Mouse (Mus musculus) ovary, postnatal 36 days (tissue): ENCODE measurements around the gene Ms4a6b.
"Not testable (repeated sequence)": the region's sequence is repeated elsewhere in the genome, so short reads cannot be mapped to it uniquely, and the experiment has no call there.

Experiments used
- DNase-seq: peaks from one replicate; pipeline ENCODE4 v3.0.0; 2022; ENCODE audit warnings: low spot score, mixed read lengths

The Ms4a6b gene

DNA sequence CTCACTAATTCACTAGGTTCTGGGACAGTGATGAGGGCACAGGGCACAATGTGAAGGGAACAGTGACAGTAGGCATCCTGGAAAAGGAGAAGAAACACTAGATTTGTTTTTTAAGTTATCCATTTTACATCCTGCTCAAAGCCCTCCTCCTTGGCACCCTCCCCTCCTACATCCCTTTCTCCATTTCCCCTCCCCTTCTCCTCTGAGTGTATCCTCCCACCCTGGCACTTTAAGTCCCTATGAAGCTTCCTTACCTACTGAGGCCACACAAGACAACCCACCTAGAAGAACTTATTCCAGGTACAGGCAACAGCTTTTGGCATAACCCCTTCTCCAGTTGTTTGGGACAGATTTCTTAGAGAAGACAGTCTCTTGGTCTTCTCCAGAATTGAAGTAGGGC is at the start of gene Ms4a6b:
Gene Ms4a6b, plus strand, starts transcription at position 267 of the 400 bp plus-strand sequence.
- DNase-seq = no peak

DNA sequence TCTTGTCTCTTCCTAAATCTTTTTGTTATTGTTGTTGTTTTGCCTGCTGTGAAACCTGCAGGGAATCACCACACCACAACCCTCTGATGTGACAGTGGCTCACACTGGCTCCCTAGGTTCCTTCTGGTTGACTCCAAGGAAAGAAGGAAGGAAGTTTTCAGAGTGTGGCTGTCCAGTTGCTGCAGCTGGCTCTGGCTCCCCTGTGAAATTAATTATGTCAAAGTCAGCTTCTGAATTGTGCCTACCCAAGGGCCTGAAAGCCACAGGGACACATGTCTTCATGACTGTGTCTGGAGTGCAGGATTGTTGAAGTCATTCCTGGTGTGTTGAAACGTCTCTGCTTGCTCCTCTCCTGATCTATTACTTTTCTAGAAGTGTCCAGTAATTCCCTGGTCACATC is 48.0 kb upstream of the Ms4a6b start:
- DNase-seq = not testable (repeated sequence)

DNA sequence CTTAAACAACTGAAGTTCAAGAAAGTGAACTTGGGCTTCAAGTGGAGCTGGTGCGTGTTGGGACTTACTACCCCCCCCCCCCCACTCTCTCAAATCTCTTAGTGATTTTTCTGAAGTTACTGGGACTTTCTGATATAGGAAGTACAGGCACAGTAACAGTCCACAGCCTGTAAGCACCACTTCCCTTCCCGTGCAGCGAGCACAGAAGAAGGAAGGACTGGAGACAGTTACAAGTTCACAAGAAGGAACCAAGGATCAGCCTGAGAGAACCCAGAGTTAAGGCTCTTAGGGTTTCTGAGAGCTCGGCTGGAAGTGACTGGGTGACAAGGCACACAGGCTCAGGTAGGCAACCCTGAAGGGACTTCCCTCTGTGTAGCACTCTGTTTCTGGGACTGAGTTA is 47.1 kb upstream of the Ms4a6b start, which contains the start of gene Ms4a6c:
Gene Ms4a6c, plus strand, starts transcription at position 152 of the 400 bp plus-strand sequence.
- not testable (repeated sequence) for DNase-seq

DNA sequence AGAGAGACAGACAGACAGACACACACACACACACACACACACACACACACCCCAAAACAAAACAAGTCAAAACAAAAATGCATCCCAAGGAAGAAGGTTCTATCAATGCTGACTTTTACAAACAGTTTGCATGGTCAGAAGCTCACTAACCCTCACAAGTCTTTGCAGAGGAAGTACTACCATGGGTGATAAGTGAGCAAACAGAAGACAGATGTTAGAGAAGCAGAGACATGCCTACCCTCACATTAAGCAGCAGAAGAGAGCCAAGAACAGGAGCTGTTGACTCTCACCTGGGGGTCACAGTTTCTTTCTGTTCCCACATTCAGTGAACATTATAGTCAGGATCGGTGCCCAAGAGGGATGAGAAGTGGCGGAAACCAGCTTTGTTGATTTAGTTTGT is 36.6 kb upstream of the Ms4a6b start:
- no peak for DNase-seq

DNA sequence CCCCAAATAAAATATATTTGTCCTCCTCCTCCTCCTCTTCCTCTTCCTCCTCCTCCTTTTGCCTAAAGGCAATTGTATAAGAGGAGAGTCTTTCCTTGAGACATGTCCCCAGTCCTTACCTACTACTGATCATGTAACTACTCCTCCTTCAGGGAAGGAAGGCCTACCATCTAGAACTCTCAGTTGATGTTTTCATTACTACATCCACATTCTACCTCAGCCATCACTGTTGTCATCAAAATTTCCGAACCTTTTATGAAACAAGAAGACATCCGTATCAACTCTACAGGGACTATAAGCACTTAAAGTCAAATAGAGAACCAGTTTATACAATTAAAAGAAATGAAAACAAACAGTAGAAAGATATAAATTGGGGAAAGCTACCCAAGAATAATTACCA is 33.6 kb upstream of the Ms4a6b start:
- DNase-seq = no peak

DNA sequence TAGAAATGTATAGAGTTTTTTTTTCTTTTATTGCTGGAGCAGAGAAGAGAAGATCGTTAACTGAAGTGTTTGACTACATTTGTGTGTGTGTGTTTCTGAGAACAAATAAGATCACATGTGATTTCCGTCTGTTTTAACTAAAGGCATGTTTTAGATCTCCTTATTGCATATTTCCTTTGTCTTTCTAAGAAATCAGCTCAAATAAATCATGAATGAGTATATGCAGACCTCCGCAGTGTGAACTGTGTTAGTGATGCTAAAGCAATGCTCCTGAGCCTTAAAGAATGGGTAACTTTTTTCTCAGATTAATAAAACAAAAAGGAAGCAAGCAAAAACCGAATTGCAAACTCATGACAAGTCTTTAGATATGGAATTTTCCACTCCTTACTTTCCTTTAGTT is 32.4 kb upstream of the Ms4a6b start:
- DNase-seq = no peak

DNA sequence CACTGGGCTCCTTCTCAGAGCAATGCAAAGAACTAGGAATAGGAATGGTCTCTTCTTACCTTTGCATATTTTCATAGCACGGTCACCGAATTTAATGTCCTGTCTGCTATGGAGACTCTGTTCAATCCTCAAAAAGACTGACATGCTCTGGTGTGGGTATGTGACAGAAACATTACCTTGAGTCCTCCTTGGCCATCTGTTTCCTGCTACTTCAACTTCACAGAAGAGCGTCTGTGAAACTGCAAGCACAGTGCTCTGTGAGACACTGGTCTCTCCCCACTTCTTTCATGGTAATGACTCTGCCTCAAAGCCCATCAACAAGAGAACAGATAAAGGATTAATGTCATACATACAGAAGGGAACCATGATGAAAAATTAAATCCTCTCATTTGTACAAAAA is 31.9 kb upstream of the Ms4a6b start:
- DNase-seq = no peak

DNA sequence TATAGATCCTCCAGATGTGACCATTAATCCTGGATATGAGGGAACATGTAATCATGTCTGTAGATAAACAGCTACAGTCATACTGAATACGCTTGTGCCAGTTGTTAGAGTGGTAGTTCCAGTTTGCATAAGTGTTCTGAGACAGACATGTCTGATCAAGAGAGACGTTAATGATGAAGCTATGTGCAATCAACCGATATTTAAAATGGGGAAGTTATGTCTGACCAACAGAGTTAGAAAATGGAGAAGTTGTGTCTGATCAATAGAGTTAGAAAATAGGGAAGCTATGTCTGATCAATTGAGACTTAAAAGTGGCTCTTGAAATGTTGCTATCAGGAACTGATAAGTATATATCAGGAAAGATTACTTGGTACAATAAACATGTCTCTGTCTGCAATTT is 31.0 kb upstream of the Ms4a6b start:
- no peak for DNase-seq

DNA sequence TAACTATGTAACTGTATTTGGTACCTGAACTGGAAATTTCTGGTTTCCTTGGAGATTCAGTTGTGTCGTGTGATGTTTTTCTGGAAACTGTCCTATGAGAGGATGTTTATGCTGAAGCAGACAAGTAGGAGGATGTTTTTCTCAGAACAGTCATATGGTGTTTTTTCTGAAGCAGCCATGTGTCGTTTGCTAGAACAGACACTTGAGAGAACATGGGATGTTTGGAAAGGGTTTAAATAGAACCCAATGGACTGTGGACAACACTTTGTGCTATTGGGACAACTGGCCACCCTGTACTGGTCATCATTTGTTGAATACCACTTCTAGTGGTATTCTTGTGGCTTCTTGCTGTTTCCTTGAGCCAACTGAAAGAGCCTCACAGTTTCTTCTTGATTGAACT is 30.6 kb upstream of the Ms4a6b start, which contains the start of gene Gm8369:
Gene Gm8369, plus strand, starts transcription at position 193 of the 400 bp plus-strand sequence.
- DNase-seq = no peak

DNA sequence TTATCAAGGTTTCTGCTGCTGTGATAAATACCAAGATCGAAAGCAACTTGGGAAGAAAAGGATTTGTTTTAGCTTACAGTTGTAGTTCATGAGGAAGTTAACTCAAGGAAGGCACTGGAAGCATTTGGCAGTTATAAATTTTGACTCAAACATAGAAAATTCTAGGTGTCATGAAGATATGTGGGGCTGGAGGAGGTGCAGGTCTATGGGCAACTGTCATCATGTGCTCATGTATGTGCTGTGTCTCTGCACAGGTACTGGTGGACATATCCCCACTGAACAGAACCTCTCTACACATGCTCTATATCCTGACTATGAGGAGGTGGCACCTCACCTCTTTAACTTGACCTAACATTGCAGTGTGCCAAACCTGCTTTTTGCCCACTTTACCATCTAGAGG is 29.7 kb upstream of the Ms4a6b start:
- no peak for DNase-seq

DNA sequence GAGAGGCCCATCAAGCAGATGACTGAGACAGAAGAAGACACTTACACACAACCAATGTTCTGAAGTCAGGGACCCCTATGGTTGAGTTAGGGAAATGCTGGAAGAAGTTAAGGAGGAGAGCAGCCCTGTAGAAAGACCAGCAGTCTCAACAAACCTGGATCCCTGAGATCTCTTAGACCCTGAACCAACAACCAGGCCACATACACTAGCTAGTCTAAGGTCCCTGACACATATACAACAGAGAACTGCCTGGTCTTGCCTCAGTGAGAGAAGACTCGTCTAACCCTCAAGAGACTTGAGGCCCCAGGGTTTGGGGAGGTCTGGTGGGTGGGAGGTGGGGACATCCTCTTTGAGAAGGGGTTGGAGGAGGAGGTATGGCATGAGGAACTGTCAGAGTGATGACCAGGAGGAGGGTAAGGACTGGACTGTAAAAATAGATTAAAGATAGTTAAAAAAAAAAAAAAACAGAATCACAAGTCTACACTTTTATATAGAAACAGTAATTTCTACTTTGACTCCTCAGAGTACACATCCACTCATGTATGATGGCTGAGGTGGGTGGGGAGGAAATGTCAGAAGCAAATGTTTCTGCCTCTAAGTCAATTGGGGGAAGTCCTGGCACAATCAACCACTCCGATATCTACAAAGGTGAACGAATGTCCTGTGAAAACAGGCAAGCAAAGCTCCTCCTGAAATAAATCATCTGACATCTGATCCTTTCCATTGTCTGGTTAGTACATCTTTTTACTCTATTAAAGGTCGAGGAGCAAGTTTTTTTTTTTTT is 24.7 kb upstream of the Ms4a6b start:
- DNase-seq = no peak

DNA sequence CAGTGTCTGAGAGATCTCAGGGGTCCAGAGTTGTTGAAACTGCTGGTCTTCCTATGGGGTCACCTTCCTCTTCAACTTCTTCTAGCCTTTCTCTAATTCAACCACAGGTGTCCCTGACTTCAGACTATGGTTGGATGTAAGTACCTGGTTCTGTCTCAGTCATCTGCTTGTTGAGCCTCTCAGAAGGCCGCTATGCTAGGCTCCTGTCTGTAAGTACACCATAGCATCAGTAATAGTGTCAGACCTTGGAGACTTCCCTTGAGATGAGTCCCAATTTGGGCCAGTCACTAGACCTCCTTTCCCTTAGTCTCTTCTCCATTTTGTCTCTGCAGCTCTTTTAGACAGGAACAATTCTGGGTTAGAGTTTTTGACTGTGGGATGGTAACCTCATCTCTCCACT is 23.6 kb upstream of the Ms4a6b start:
- DNase-seq = no peak

DNA sequence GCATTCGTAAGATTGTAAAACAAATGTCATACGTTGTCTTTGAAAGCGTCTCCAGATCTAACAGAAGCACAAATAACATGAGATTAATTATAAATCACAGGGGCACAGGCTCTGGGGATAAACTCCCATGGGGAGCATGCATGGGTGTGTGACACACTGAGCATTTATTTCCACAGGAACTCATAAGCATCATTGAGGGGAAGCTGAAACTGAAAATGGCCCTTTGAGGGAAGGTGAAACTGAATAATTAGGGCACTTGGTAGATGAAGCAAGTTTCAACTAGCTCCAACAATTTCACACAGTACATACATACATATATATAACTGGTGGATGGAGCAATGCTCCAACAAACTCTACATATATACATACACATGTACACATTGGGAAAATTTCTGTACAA is 21.8 kb upstream of the Ms4a6b start:
- no peak for DNase-seq

DNA sequence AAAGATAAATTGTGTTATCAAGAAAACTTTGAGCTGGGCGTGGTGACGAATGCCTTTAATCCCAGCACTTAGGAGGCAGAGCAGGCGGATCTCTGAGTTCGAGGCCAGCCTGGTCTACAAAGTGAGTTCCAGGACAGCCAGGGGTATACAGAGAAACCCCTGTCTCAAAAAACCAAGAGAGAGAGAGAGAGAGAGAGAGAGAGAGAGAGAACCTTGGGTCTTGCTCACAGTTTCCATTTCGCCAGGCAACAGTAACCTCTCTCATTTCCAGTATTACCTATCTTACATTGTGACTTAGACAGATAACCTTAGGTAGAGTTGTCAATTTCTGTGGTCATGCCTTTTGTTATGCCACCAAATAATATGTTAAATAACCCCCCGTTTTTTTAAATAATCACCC is 20.0 kb upstream of the Ms4a6b start:
- DNase-seq = no peak

DNA sequence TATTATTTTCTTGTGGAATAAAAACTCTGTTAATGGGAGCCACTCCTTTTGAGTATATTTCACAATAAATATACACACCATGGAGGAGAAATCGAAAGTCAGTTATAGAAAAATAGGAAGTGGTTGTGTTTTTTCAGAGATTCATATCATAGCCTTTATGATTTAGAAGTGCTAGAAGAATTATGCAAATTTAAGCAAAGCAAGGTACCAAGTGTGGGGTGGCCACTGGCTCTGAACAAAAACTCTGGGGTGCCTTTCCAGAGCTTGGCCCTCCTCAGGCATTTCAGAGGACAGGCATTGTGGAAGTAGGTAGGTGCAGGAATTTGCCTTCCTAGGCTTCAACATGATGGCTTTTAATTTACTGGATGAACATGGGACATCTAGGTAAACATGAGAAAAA is 19.0 kb upstream of the Ms4a6b start:
- DNase-seq = not testable (repeated sequence)

DNA sequence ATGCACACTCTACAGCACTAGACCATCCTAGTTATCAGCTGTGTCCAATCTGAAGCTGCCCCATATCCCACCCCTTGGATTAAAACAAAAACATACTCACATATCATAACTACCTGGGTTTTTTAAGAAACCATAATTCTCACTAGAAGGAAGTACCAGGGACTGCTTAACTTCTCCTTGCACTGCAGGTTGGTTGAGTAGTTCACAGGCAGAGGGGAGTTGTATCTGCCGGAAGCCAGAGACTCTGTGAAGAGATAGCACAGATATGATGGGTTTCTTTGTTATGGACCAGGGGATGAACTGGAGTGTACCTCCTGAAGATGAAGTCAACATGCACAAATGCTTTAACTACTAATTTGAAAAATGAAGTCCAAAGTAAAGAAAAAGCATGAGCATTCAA is 15.5 kb upstream of the Ms4a6b start:
- no peak for DNase-seq

DNA sequence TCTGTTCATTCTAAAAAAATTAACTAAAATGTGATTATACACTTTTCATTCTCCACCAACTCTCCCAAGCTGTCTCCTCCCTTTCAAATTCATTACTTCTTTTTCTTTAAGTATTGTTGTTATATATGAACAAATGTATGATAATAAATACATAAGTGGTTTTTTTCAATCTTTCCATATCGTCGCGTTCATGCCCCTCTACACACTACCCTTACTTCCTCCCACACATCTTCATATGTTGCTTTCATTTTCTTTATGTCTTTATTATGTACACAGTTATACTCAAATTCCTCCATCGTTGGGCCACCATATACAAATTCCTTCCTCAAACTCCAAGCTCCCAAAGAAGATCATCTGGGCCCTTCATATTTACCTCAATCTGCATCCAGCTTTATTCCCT is 15.0 kb upstream of the Ms4a6b start:
- DNase-seq = no peak

DNA sequence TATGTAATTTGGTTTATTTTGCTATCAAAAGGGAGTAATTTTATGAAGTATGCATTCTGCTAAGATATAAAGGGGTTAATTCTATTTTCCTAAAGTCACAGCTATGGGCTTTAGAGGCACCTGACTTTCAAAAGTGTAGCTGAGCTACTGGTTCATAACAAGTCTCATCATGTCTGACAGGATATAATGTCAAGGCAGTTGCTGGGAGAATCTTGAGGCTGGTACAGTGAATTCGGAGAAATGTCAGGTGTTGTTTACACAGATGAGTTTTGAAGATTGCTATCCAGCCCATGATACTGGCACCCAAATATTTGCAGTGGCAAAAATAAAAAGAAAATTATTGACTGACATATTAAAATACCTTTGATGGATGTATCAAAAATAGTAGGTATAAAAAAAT is 11.5 kb upstream of the Ms4a6b start:
- DNase-seq = no peak

DNA sequence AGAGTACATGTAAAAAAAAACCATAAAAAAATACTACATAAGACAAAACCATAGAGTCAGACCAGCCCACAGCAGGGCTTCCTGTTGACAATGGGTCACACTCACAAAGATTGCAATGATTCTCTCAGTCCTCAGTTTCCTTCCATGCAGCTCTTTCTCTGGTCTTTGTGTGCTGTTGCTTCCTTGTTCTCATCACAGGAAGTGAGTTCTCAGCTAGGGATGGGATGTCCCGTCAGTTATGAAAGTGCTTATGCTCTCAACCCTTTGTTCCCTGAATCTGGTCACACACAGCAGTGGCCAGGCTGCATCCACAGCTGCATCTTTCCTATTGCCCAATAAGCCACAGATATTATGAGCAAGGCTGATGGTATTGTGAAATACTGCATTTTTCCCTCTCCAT is 2.9 kb upstream of the Ms4a6b start:
- DNase-seq = no peak

DNA sequence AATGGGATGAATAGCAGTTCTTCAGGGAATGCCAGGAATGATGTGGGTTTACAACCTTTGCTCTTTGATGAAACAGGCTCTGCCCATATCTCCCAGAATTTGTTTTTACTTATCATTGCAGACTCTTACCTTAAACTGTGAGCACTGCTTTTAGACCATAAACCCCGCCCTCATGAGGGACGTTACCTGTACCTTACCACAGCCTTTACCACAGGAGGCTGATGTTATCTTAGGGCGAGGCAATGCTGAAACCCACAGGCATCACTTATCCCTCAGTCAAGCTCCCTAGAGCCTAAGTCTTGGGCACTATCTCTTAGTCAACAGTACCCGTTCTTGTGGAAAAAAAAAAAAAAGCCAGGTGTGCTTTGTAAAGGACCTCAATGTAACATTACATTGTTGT is 533 bp downstream of the Ms4a6b start:
- DNase-seq = no peak

DNA sequence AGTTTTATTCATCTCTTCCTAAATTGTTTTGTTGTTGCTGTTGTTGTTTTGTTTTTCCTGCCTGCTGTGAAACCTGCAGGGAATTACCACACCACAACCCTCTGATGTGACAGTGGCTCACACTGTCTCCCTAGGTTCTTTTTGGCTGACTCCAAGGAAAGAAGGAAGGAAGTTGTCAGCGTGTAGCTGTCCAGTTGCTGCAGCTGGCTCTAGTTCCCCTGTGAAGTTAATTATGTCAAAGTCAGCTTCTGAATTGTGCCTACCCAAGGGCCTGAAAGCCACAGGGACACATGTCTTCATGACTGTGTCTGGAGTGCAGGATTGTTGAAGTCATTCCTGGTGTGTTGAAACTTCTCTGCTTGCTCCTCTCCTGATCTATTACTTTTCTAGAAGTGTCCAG is 1.1 kb downstream of the Ms4a6b start:
- DNase-seq = not testable (repeated sequence)

DNA sequence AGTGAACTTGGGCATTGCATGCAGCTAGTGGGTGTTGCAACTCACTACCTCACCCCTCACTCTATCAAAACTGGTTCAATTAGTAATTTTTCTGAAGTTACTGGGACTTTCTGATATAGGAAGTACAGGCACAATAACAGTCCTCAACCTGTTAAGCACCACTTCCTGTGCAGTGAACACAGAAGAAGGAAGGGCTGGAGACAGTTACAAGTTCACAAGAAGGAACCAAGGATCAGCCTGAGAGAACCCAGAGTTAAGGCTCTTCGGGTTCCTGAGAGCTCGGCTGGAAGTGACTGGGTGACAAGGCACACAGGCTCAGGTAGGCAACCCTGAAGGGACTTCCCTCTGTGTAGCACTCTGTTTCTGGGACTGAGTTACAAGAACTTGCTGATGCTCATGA is 2.0 kb downstream of the Ms4a6b start:
- not testable (repeated sequence) for DNase-seq

DNA sequence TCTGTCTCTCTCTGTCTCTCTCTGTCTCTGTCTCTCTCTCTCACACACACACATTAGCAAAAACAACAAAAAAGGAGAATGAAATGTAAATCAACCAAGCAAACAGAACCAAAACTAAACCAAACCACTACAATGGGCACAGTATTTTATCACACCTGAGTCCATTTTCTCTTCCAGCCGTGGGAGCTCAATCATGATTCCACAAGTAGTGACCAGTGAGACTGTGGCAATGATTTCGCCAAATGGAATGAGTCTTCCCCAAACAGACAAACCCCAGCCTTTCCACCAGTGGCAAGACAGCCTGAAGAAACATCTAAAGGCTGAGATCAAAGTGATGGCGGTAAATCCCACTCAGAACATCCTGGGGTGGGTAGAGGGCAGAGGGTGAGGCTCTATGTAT is 3.8 kb downstream of the Ms4a6b start:
- DNase-seq = no peak

DNA sequence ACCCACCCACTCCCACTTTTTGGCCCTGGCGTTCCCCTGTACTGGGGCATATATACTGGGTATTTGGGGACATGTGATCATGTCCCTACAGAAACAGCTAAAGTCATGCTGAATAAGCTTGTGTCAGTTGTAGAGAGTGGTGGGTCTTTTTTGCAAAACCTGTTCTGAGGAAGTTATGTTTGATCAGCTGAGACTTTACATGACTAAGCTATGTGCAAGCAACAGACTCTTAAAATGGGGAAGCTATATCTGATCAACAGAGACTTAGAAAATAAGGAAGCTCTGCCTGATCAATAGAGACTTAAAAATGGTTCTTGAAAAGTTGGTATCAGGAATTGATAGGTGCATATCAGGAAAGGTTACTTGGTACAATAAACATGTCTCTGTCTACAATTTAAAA is 17.1 kb downstream of the Ms4a6b start:
- no peak for DNase-seq
